Mouse (Mus musculus) midbrain, postnatal 0 days (tissue): ENCODE results near the gene Shb. TPM values are rescaled to one million over a fixed set of nuclear protein-coding genes. Genes with fewer than 3 reads are reported as not detected.

Source experiments
- ATAC-seq: fragments of 200-750 bp; cut with Nextera tagmentation; 2 replicates; pipeline ENCODE4 v1.8.0; 2017; ENCODE audit warnings: moderate number of reproducible peaks, mild to moderate bottlenecking, moderate TSS enrichment, moderate library complexity; ENCODE audit not compliant: low FRiP score
- DNase-seq: peaks from one replicate; pipeline ENCODE4 v3.0.0-alpha.2; 2015; ENCODE audit warnings: low spot score
- H3K27ac ChIP-seq: fragments of 300-500 bp; sonication (generic); 2 replicates; pipeline ENCODE4 v1.5.1; 2014; ENCODE audit warnings: low read depth, mild to moderate bottlenecking, low read length, mixed read lengths
- H3K27me3 ChIP-seq: fragments of 300-500 bp; sonication (generic); 2 replicates; pipeline ENCODE4 v1.6.1; 2014; ENCODE audit warnings: low read length, control low read depth, mixed read lengths; ENCODE audit not compliant: insufficient read depth
- H3K36me3 ChIP-seq: fragments of 300-500 bp; sonication (generic); 2 replicates; pipeline ENCODE4 v1.6.1; 2014; ENCODE audit warnings: low read length, control low read depth, mixed read lengths; ENCODE audit not compliant: insufficient read depth
- H3K4me1 ChIP-seq: fragments of 300-500 bp; sonication (generic); 2 replicates; pipeline ENCODE4 v1.6.1; 2014; ENCODE audit warnings: mild to moderate bottlenecking, control low read depth, antibody characterized with exemption, low read length, mixed read lengths; ENCODE audit not compliant: insufficient read depth
- H3K4me2 ChIP-seq: fragments of 300-500 bp; sonication (generic); 2 replicates; pipeline ENCODE4 v1.6.1; 2014; ENCODE audit warnings: low read depth, mild to moderate bottlenecking, low read length, mixed read lengths; ENCODE audit not compliant: poor library complexity, severe bottlenecking
- H3K4me3 ChIP-seq: fragments of 300-500 bp; sonication (generic); 2 replicates; pipeline ENCODE4 v1.5.1; 2014; ENCODE audit warnings: low read depth, mild to moderate bottlenecking, low read length, moderate library complexity
- H3K9ac ChIP-seq: fragments of 300-500 bp; sonication (generic); replicated peaks from 2 replicates; pipeline ENCODE4 v1.6.1; 2014; ENCODE audit warnings: mild to moderate bottlenecking, low read length, moderate library complexity, mixed read lengths; ENCODE audit not compliant: poor library complexity, severe bottlenecking
- H3K9me3 ChIP-seq: fragments of 300-500 bp; sonication (generic); 2 replicates; pipeline ENCODE4 v1.6.1; 2016; ENCODE audit warnings: low read length, control low read depth
- CTCF ChIP-seq: IDR thresholded peaks from 2 replicates; pipeline ENCODE4 v1.5.1; 2016; ENCODE audit warnings: antibody characterized with exemption, mild to moderate bottlenecking
- WGBS: fragments of 180-500 bp; shearing (Covaris S2); extraction: QIAGEN DNeasy Blood & Tissue Kit; methylation state at CpG from one replicate; pipeline ENCODE4 v1.1.7; 2014; 5-methylcytosine and 5-hydroxymethylcytosine counted together
- polyA plus RNA-seq: library from polyadenylated mRNA; unstranded; fragments of >200 nt; fragmentation: Nextera tagmentation; extraction: Ambion mirVana; gene quantifications from 2 replicates; pipeline ENCODE4 v1.2.1, GENCODE M21; 2015
- total RNA-seq: library from RNA; depleted of rRNA; stranded (reverse); fragments of >200 nt; gene quantifications from 2 replicates; pipeline ENCODE4 v1.2.3, GENCODE M21; 2014

Shb gene
- total and polyA plus RNA-seq, 2 experiments from 2014 or later = 5.8 to 21.9 TPM

- ATAC-seq (no peak), DNase-seq (no peak)
- H3K4me3 ChIP-seq = no peak overlapping the region
- peaks cover 16% of the 10 kb centered on the region; the same call in 1 of the 2 replicates for H3K4me1 ChIP-seq
- H3K9ac ChIP-seq = no peak overlapping the region
- H3K27ac ChIP-seq = no peak overlapping the region
- WGBS = 65% methylated on average over 6 of the region's 6 CpGs
- TF ChIP-seq CTCF = no peak
- no peaks in the 10 kb centered on the region for H3K9me3 ChIP-seq
- no peak overlapping the region for H3K4me2 ChIP-seq
- no peaks in the 10 kb centered on the region for H3K27me3 ChIP-seq
- no peaks in the 10 kb centered on the region for H3K36me3 ChIP-seq
Measured at GRCm38 (mm10) chr4:45510163-45510562, 22.1 kb downstream of the Shb start.

GRCm38 (mm10) chr4:45509416-45509815 lies 22.9 kb downstream of the Shb start:
- peaks cover 16% of the 10 kb centered on the region; the same call in 1 of the 2 replicates for H3K4me1 ChIP-seq
- H3K4me2 ChIP-seq = no peak overlapping the region
- no peak for ATAC-seq
- H3K27me3 ChIP-seq = no peaks in the 10 kb centered on the region
- DNase-seq = peak; percentile 47
- H3K36me3 ChIP-seq = no peaks in the 10 kb centered on the region
- 91% methylated on average over 4 of the region's 4 CpGs for WGBS
- no peak overlapping the region; the same call in 1 of the 2 replicates for H3K27ac ChIP-seq
- no peak overlapping the region for H3K4me3 ChIP-seq
- H3K9me3 ChIP-seq = no peaks in the 10 kb centered on the region
- H3K9ac ChIP-seq = no peak overlapping the region
- TF ChIP-seq CTCF = no peak

DNA sequence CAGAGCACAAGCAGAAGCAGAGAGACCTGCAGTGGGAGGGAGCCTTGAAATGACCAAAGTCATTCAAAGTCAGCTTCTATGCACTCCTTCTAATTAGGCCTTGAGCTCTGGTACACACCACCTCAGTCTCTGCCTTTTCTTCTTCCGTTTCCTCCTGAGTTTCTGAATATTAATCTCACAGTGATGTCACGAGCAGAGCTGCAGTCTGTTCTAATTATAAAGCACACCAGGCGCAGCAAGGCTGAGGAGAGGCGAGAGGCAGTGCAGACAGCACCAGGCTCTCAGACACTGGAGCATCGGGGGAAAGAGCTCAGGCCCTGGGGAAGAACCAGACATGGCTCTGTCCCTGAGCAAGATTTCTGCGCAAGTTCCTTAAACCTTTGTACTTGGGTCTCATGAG lies 23.8 kb downstream of the Shb start:
- H3K27ac ChIP-seq = peak overlapping the region; percentile 19; the same call in 1 of the 2 replicates
- TF ChIP-seq CTCF = no peak
- no peak overlapping the region for H3K4me2 ChIP-seq
- DNase-seq (peak; percentile 46), ATAC-seq (0 out of 2 replicates have a peak, but pooled peaks have one; percentile 50)
- H3K4me3 ChIP-seq = no peak overlapping the region
- peaks cover 13% of the 10 kb centered on the region; the same call in 1 of the 2 replicates for H3K4me1 ChIP-seq
- H3K27me3 ChIP-seq = no peaks in the 10 kb centered on the region
- H3K9ac ChIP-seq = no peak overlapping the region
- no peaks in the 10 kb centered on the region for H3K9me3 ChIP-seq
- WGBS = 24% methylated on average over 6 of the region's 6 CpGs
- no peaks in the 10 kb centered on the region for H3K36me3 ChIP-seq

DNA sequence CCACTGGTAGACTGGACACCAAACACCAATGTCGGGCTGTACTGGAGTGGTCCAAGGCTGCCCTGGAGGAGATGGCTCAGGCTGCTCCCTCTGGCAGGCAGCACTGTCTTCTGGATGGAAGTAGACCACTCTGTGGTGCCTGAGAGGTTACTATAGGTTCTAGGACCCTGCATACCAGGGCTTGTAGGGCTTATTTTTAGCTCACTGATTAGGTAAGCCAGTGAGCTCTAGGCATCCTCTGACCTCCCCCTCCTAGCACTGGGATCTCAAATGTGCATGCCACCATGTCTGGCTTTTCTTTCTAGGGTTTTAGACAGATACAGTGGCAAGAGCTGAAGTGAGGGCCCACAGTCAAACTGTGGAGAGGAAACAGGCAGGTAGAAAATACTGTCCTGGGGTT lies 24.8 kb downstream of the Shb start:
- WGBS = 76% methylated on average over 1 of the region's 1 CpGs
- Histone ChIP-seq H3K4me3 (no peak overlapping the region), H3K27me3 (no peaks in the 10 kb centered on the region), H3K36me3 (no peaks in the 10 kb centered on the region), H3K4me2 (no peak overlapping the region), H3K9ac (0 out of 2 replicates have a peak overlapping the region, but pooled peaks have one; percentile 13), H3K9me3 (no peaks in the 10 kb centered on the region), H3K27ac (no peak overlapping the region), H3K4me1 (0 out of 2 replicates have a peak, but pooled peaks cover 12% of the 10 kb centered on the region)
- ATAC-seq = no peak
- DNase-seq = no peak
- no peak for TF ChIP-seq CTCF

DNA sequence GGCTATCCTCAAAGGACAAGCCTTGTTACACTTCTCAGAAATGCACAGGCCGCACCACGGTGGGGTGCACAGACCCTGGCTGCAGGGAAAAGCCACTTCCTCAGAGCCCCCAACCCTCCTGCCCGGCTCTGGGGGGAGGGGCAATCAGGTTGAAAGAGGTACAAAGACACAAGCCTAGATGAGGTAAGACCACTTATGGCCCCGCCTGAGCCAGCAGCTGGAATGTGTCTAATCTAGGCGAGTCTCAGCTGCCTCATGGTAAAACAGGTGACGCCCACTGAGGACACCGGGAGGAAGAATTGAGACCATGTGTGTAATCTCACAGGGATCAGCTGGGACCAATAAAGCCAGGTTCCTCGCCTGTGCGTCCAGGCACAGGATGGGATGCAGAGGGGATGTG lies 25.2 kb downstream of the Shb start:
- H3K9me3 ChIP-seq = no peaks in the 10 kb centered on the region
- no peaks in the 10 kb centered on the region for H3K36me3 ChIP-seq
- H3K4me1 ChIP-seq = 0 out of 2 replicates have a peak, but pooled peaks cover 12% of the 10 kb centered on the region
- ATAC-seq (0 out of 2 replicates have a peak, but pooled peaks have one; percentile 14), DNase-seq (no peak)
- H3K9ac ChIP-seq = no peak overlapping the region
- no peak overlapping the region for H3K4me2 ChIP-seq
- no peaks in the 10 kb centered on the region for H3K27me3 ChIP-seq
- WGBS = 75% methylated on average over 9 of the region's 9 CpGs
- TF ChIP-seq CTCF = no peak
- no peak overlapping the region for H3K4me3 ChIP-seq
- H3K27ac ChIP-seq = no peak overlapping the region

DNA sequence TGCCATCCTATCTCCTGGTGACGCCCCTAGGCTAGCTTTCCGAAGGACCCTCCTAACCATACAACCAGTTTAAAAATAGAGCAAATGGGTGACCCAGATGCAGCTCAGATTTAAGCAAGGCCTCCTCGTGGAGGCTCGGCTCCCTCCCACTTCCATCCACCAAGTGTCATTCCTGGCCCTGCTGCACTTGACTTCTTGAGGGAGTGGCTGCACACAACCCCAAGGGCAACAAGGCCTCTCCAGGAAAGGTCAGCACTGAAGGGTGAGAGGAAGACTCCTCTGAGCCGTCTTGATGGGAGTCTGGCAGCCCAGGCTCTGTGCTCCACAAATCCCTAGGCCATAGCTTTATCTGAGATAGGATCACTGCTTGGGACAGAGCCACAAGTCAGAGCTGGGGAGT lies 25.7 kb downstream of the Shb start:
- no peaks in the 10 kb centered on the region for H3K36me3 ChIP-seq
- DNase-seq (no peak), ATAC-seq (no peak)
- no peak overlapping the region for H3K27ac ChIP-seq
- no peaks in the 10 kb centered on the region for H3K27me3 ChIP-seq
- H3K4me2 ChIP-seq = no peak overlapping the region
- no peak overlapping the region for H3K9ac ChIP-seq
- H3K4me1 ChIP-seq = 0 out of 2 replicates have a peak, but pooled peaks cover 12% of the 10 kb centered on the region
- no peaks in the 10 kb centered on the region for H3K9me3 ChIP-seq
- TF ChIP-seq CTCF = no peak
- H3K4me3 ChIP-seq = no peak overlapping the region
- 64% methylated on average over 5 of the region's 5 CpGs for WGBS
